Mouse (Mus musculus) heart, embryonic 11.5 days (tissue): ENCODE results near the gene Prn. TPM values are rescaled to one million over a fixed set of nuclear protein-coding genes. Genes with fewer than 3 reads are reported as not detected.

Experiments
- ATAC-seq: fragments of 200-750 bp; cut with Nextera tagmentation; replicated peaks from 2 replicates; pipeline ENCODE4 v1.8.0; 2017; ENCODE audit warnings: moderate library complexity; ENCODE audit not compliant: insufficient number of reproducible peaks, low FRiP score, low TSS enrichment
- H3K27ac ChIP-seq: fragments of 300-500 bp; sonication (generic); 2 replicates; pipeline ENCODE4 v1.5.1; 2014; ENCODE audit warnings: mild to moderate bottlenecking, low read depth, low read length
- H3K27me3 ChIP-seq: fragments of 300-500 bp; sonication (generic); 2 replicates; pipeline ENCODE4 v1.6.1; 2014; ENCODE audit warnings: mild to moderate bottlenecking, low read length, mixed read lengths; ENCODE audit not compliant: control insufficient read depth, insufficient read depth
- H3K36me3 ChIP-seq: fragments of 300-500 bp; sonication (generic); 2 replicates; pipeline ENCODE4 v1.6.1; 2014; ENCODE audit warnings: mild to moderate bottlenecking, low read length, moderate library complexity, mixed read lengths; ENCODE audit not compliant: control insufficient read depth, insufficient read depth
- H3K4me1 ChIP-seq: fragments of 300-500 bp; sonication (generic); 2 replicates; pipeline ENCODE4 v1.6.1; 2014; ENCODE audit warnings: low read length; ENCODE audit not compliant: control insufficient read depth, insufficient read depth
- H3K4me2 ChIP-seq: fragments of 300-500 bp; sonication (generic); 2 replicates; pipeline ENCODE4 v1.6.1; 2014; ENCODE audit warnings: mild to moderate bottlenecking, moderate library complexity
- H3K4me3 ChIP-seq: fragments of 300-500 bp; sonication (generic); 2 replicates; pipeline ENCODE4 v1.5.1; 2014; ENCODE audit warnings: low read depth, low read length
- H3K9ac ChIP-seq: fragments of 300-500 bp; sonication (generic); 2 replicates; pipeline ENCODE4 v1.6.1; 2014; ENCODE audit warnings: mild to moderate bottlenecking, low read depth, low read length, moderate library complexity
- H3K9me3 ChIP-seq: fragments of 300-500 bp; sonication (generic); replicated peaks from 2 replicates; pipeline ENCODE4 v1.6.1; 2016; ENCODE audit warnings: low read length; ENCODE audit not compliant: control insufficient read depth
- WGBS: fragments of 180-500 bp; shearing (Covaris S2); extraction: QIAGEN DNeasy Blood & Tissue Kit; methylation state at CpG from one replicate; pipeline ENCODE4 v1.1.7; 2014; ENCODE audit not compliant: insufficient replicate concordance; 5-methylcytosine and 5-hydroxymethylcytosine counted together
- polyA plus RNA-seq: library from polyadenylated mRNA; unstranded; fragments of >200 nt; fragmentation: Nextera tagmentation; extraction: Ambion mirVana; gene quantifications from 2 replicates; pipeline ENCODE4 v1.2.1, GENCODE M21; 2014

Prn gene
- polyA plus RNA-seq, 1 experiment from 2014 or later, result not detected

DNA sequence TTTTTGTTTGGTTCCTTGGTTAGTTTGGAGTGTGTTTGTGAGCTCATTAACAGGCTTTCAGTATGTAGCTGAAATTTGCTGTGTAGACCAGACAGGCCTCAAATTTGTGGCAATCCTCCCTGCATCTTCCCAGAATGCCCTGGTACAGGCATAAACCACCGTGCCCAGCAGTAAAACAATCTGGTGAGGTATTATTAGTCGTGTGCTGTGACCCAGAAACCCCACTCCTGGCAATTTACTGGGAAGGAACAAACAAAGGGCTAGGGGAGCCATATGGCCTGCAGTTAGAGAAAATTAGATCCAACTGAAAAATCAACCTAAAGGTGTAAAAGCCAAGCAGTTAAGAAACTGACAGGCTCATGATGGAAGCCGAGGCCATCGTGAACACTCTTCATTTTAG lies 1.6 kb downstream of the Prn start:
- 59% methylated on average over 4 of the region's 4 CpGs for WGBS
- Histone ChIP-seq H3K9ac (no peak overlapping the region), H3K27me3 (no peaks in the 10 kb centered on the region), H3K27ac (no peak overlapping the region), H3K36me3 (no peaks in the 10 kb centered on the region), H3K4me3 (no peak overlapping the region), H3K4me2 (peak overlapping the region; percentile 81), H3K4me1 (peaks cover 11% of the 10 kb centered on the region; the same call in 1 of the 2 replicates), H3K9me3 (no peaks in the 10 kb centered on the region)
- ATAC-seq, result no peak

DNA sequence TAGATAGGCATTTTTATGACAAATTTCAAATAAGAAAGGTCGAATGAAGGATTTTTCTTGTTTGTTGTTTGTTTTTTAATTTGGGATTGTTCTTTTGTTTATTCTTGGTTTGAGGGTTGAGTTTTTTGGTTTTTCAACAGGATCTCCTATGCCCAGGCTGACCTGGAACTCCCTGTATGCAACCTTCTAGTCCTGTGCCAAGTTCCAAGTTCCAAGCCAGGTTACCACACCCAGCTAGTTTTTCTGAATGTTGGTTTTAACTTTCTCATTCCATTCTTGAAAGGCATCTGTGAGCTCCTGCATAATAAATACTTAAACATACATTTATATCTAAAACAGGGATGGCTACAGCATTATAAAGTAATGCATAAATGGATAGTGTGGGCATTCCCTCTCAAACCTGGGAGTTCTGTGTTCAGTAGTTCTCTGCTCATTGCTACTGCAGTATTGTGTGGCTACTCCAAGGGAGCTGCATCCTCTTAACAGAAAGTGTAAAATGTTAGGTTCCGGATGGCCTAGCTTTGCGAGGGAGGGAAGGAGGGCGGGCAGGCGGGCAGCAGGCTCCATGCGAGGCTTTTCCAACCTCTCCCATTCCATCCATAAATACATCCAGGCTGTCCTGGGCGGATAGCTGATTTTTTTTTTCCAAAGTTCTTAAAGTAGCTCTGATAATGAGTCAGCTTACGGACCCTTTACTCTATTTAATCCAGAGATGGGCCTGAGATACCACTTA lies 2.9 kb downstream of the Prn start:
- Histone ChIP-seq H3K4me3 (no peak overlapping the region), H3K9ac (no peak overlapping the region), H3K27me3 (no peaks in the 10 kb centered on the region), H3K4me1 (peaks cover 11% of the 10 kb centered on the region; the same call in 1 of the 2 replicates), H3K36me3 (0 out of 2 replicates have a peak, but pooled peaks cover 2% of the 10 kb centered on the region), H3K27ac (no peak overlapping the region), H3K4me2 (no peak overlapping the region), H3K9me3 (no peaks in the 10 kb centered on the region)
- no peak for ATAC-seq
- 70% methylated on average over 8 of the region's 8 CpGs for WGBS

DNA sequence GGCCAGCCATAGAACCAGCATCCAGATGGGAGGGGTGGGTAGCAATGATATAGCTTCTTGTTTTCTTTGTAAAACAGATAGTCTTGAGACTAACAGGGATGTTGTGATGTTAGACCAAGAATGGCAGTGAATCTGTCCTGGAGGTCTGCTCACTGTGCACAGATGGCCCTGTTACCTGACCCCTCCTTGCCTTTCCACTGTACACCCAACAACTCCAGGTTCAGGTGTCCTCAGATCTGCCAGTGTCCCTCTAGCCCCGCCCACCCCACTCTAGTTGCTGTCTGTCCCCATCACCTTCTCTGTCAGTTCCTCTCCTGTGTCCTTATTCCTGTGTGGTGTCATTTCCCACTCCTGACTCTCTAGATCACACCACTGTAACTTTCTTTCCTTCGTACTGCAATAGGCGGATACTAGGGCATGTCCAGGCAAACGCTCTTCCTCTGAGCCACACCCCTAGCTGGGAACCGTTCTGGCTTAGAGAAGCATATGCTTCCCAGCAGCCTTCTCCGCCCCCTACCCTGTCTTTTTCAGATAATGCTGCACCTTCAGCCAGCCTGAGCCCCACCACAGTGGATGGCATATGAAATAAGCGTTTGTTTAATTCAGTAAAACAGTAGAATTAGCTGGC lies 22.6 kb downstream of the Prn start:
- 68% methylated on average over 7 of the region's 7 CpGs for WGBS
- Histone ChIP-seq H3K27me3 (no peaks in the 10 kb centered on the region), H3K9ac (no peak overlapping the region), H3K4me2 (no peak overlapping the region), H3K4me1 (peaks cover 8% of the 10 kb centered on the region; the same call in 1 of the 2 replicates), H3K4me3 (no peak overlapping the region), H3K9me3 (no peaks in the 10 kb centered on the region), H3K36me3 (no peaks in the 10 kb centered on the region), H3K27ac (no peak overlapping the region)
- ATAC-seq, result no peak

DNA sequence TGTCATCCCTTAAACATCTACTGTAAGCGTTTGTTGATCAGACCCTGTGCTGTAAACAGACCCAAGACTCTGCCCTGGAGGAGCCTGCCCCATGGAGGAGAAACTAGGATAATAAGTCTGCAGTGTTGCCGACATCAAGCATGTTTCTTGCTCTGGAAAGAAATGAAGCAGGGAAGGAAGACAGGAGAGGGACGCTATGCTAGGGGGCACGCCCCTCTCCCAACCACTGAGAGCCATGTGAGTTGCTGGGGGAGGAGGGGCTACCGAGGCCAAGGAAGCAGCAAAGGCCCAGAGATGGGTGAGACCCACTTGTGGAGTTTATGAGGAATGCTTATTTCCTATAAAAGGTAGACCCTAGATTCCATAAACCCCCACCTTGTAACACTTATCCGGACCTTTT lies 23.3 kb downstream of the Prn start:
- Histone ChIP-seq H3K9me3 (no peaks in the 10 kb centered on the region), H3K36me3 (no peaks in the 10 kb centered on the region), H3K4me3 (no peak overlapping the region), H3K27ac (no peak overlapping the region), H3K4me1 (peaks cover 8% of the 10 kb centered on the region; the same call in 1 of the 2 replicates), H3K27me3 (no peaks in the 10 kb centered on the region), H3K9ac (no peak overlapping the region), H3K4me2 (no peak overlapping the region)
- 50% methylated on average over 6 of the region's 6 CpGs for WGBS
- no peak for ATAC-seq

DNA sequence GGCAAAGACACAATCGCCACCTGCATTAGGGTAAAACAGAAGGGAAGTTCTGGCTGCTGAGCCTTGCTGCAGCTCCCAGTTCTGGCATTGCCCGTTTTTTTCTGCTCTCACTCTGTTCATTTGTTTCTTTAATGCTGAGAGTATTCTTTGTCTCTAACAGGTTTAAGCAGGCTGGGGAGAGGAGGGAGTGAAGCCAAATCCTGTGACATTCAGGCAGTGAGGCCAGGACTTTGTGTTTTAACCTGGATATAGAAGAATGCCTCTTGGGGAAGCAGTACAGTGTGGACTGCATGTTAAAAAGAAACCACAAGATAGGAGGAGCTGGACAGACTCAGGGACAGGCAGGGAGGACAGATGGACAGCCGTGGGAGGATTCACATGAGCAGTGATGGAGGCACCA lies 23.8 kb downstream of the Prn start:
- Histone ChIP-seq H3K4me1 (peaks cover 8% of the 10 kb centered on the region; the same call in 1 of the 2 replicates), H3K36me3 (no peaks in the 10 kb centered on the region), H3K27ac (no peak overlapping the region), H3K4me2 (no peak overlapping the region), H3K9me3 (no peaks in the 10 kb centered on the region), H3K4me3 (no peak overlapping the region), H3K27me3 (no peaks in the 10 kb centered on the region), H3K9ac (no peak overlapping the region)
- no peak for ATAC-seq
- WGBS, result 58% methylated on average over 3 of the region's 3 CpGs

DNA sequence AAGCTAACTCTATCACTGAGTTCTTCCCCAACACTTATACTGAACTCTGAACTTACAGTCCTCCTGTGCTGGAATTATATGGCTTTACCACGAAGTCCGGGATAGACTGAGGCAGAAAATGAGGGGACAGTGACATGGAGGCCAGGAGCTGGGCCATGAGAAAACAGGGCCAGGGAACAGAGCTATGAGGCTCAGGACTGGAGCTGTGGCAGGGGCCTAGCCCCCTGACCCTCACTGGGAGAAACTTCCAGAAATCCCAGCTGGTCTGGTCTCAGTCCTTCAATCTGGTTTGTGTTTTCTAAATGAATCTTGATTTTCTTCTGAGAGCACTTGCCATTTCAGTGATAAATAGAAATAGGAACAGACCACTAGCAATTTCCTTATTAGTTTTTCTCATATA lies 24.5 kb downstream of the Prn start:
- H3K4me2 ChIP-seq, result no peak overlapping the region
- ATAC-seq, result no peak
- 86% methylated on average over 2 of the region's 2 CpGs for WGBS
- H3K4me1 ChIP-seq, result peaks cover 8% of the 10 kb centered on the region; the same call in 1 of the 2 replicates
- no peaks in the 10 kb centered on the region for H3K9me3 ChIP-seq
- no peaks in the 10 kb centered on the region for H3K36me3 ChIP-seq
- H3K27me3 ChIP-seq, result no peaks in the 10 kb centered on the region
- H3K4me3 ChIP-seq, result no peak overlapping the region
- H3K27ac ChIP-seq, result no peak overlapping the region
- H3K9ac ChIP-seq, result no peak overlapping the region

DNA sequence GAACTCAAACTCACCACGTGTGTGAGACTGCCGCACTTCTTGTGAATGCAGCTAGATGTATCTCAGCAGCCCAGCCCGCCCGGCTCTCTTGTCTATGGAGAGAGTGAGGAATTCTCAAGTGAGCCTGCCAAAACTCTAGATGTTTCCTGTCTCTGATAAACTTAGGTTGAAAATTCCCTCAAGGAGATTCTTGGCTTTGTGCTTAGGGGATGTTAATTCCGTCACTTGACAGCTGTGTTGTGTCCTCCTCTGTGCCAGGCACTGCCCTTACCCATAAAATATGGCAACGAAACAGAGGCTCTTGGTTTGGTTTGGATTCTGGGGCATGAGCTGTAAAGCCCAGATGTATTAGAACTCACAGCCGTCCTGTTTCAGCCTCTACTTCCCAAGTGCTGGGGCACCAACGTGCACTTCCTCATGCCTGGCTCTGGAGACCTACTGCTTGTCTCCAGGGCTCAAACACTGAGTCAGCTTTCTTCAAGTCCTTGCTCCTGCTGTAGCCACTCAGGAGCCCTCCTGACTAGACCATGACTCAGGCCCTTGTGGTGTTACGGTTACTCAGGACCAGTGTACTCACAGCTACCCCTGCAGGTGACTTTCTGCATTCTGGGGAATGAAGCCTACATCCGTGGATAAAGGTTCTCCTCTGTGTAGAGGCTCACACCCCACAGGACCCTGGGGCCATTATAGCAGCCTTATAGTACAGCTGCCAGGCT lies 25.8 kb downstream of the Prn start:
- no peaks in the 10 kb centered on the region for H3K36me3 ChIP-seq
- WGBS, result 47% methylated on average over 10 of the region's 10 CpGs
- H3K4me1 ChIP-seq, result peaks cover 8% of the 10 kb centered on the region; the same call in 1 of the 2 replicates
- H3K4me3 ChIP-seq, result no peak overlapping the region
- H3K27me3 ChIP-seq, result no peaks in the 10 kb centered on the region
- H3K9ac ChIP-seq, result no peak overlapping the region
- no peak overlapping the region for H3K27ac ChIP-seq
- H3K4me2 ChIP-seq, result no peak overlapping the region
- no peaks in the 10 kb centered on the region for H3K9me3 ChIP-seq
- 0 out of 2 replicates have a peak, but pooled peaks have one; percentile 36 for ATAC-seq

DNA sequence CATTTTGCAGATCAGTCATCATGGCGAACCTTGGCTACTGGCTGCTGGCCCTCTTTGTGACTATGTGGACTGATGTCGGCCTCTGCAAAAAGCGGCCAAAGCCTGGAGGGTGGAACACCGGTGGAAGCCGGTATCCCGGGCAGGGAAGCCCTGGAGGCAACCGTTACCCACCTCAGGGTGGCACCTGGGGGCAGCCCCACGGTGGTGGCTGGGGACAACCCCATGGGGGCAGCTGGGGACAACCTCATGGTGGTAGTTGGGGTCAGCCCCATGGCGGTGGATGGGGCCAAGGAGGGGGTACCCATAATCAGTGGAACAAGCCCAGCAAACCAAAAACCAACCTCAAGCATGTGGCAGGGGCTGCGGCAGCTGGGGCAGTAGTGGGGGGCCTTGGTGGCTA lies 26.7 kb downstream of the Prn start:
- H3K4me1 ChIP-seq, result peaks cover 8% of the 10 kb centered on the region; the same call in 1 of the 2 replicates
- 94% methylated on average over 10 of the region's 10 CpGs for WGBS
- H3K27me3 ChIP-seq, result no peaks in the 10 kb centered on the region
- no peak overlapping the region for H3K4me2 ChIP-seq
- H3K4me3 ChIP-seq, result no peak overlapping the region
- no peak overlapping the region for H3K9ac ChIP-seq
- H3K27ac ChIP-seq, result no peak overlapping the region
- H3K36me3 ChIP-seq, result no peaks in the 10 kb centered on the region
- no peak for ATAC-seq
- H3K9me3 ChIP-seq, result no peaks in the 10 kb centered on the region
